Mouse (Mus musculus): ENCODE data around the gene Tmem100. TPM values are rescaled to one million over a fixed set of nuclear protein-coding genes. Genes with fewer than 3 reads are reported as not detected.
A peak's percentile ranks its signal among the peaks of the same experiment; 100 is the strongest.

Gene Tmem100
- 0.99 and 1.2 TPM in 2 replicates for polyA plus RNA-seq (2015; fragmentation: Nextera tagmentation; extraction: Ambion mirVana)

- DNase-seq (no peak), ATAC-seq (no peak)
- no peaks in the 10 kb centered on the region for H3K36me3 ChIP-seq (replicated peaks; ENCODE audit: insufficient read depth, low read length)
- TF ChIP-seq EP300 (IDR thresholded peaks at IDR 0.05; ENCODE audit: low read depth) = no peak
- no peak for TF ChIP-seq CTCF (IDR thresholded peaks at IDR 0.05; ENCODE audit: low read depth)
- no peak within 1 kb of the TSS for H3K9ac ChIP-seq (replicated peaks)
- H3K4me2 ChIP-seq (ENCODE audit: low read depth, low read length) = peak within 1 kb of the TSS; percentile 60
- WGBS (ENCODE audit: insufficient replicate concordance) = 33% methylated on average over 13 of the region's 13 CpGs
- H3K4me1 ChIP-seq (ENCODE audit: insufficient read depth) = peaks cover 9% of the 10 kb centered on the region
- no peak within 1 kb of the TSS for H3K27ac ChIP-seq (ENCODE audit: low read depth)
- H3K27me3 ChIP-seq (ENCODE audit: insufficient read depth, low read length) = peaks cover 14% of the 10 kb centered on the region
- peak within 1 kb of the TSS; percentile 32 for H3K4me3 ChIP-seq (ENCODE audit: low read depth, low read length)
- no peaks in the 10 kb centered on the region for H3K9me3 ChIP-seq (ENCODE audit: low read length)
Observed at GRCm38 (mm10) chr11:90029841-90030398, at the start of gene Tmem100. Gene Tmem100 (plus strand): TSS chr11:90030348.

DNA sequence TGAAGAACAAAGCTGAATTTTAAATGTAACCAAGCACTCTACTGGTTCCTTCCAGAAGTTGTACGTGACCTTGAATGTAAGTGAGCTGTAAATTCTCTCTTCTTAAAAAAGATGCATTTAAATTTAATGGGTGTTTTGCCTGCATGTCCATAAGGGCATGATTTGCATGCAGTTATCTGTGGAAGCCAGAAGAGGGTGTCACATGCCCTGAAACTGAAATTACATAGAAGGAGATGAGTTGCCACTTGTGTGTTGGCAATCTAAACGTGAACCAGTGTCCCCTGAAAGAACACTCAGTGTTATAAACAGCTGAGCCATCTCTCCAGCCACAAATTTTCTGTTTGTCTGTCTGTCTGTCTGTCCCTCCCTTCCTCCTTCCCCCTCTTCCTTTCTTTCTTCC lies 47.2 kb upstream of the Tmem100 start:
- ATAC-seq (no peak), DNase-seq (no peak)
- TF ChIP-seq CTCF (IDR thresholded peaks at IDR 0.05; ENCODE audit: low read depth) = 0 out of 2 replicates have a peak, but pooled peaks have one; percentile 10
- no peak for TF ChIP-seq EP300 (IDR thresholded peaks at IDR 0.05; ENCODE audit: low read depth)
- no peaks in the 10 kb centered on the region for H3K27me3 ChIP-seq (ENCODE audit: insufficient read depth, low read length)
- H3K4me2 ChIP-seq (ENCODE audit: low read depth, low read length) = no peak overlapping the region
- no peaks in the 10 kb centered on the region for H3K9me3 ChIP-seq (ENCODE audit: low read length)
- H3K27ac ChIP-seq (ENCODE audit: low read depth) = no peak overlapping the region
- peaks cover 5% of the 10 kb centered on the region; the same call in 1 of the 2 replicates for H3K36me3 ChIP-seq (replicated peaks; ENCODE audit: insufficient read depth, low read length)
- peaks cover 3% of the 10 kb centered on the region; the same call in 1 of the 2 replicates for H3K4me1 ChIP-seq (ENCODE audit: insufficient read depth)
- H3K4me3 ChIP-seq (ENCODE audit: low read depth, low read length) = no peak overlapping the region
- no peak overlapping the region for H3K9ac ChIP-seq (replicated peaks)
- 59% methylated on average over 2 of the region's 2 CpGs for WGBS (ENCODE audit: insufficient replicate concordance)

- no peak for ATAC-seq
- peaks cover 5% of the 10 kb centered on the region; the same call in 1 of the 2 replicates for H3K36me3 ChIP-seq (replicated peaks; ENCODE audit: insufficient read depth, low read length)
- H3K4me2 ChIP-seq (ENCODE audit: low read depth, low read length) = no peak overlapping the region
- H3K27me3 ChIP-seq (ENCODE audit: insufficient read depth, low read length) = no peaks in the 10 kb centered on the region
- H3K4me3 ChIP-seq (ENCODE audit: low read depth, low read length) = no peak overlapping the region
- peaks cover 3% of the 10 kb centered on the region; the same call in 1 of the 2 replicates for H3K4me1 ChIP-seq (ENCODE audit: insufficient read depth)
- TF ChIP-seq EP300 (IDR thresholded peaks at IDR 0.05; ENCODE audit: low read depth) (no peak), CTCF (IDR thresholded peaks at IDR 0.05; ENCODE audit: low read depth) (no peak)
- H3K27ac ChIP-seq (ENCODE audit: low read depth) = no peak overlapping the region
- H3K9me3 ChIP-seq (ENCODE audit: low read length) = no peaks in the 10 kb centered on the region
- DNase-seq = no peak
- H3K9ac ChIP-seq (replicated peaks) = no peak overlapping the region
- 88% methylated on average over 5 of the region's 5 CpGs for WGBS (ENCODE audit: insufficient replicate concordance)
Observed at GRCm38 (mm10) chr11:89984436-89984835, 45.7 kb upstream of the Tmem100 start.

- ATAC-seq (peak; percentile 43), DNase-seq (no peak)
- no peaks in the 10 kb centered on the region for H3K27me3 ChIP-seq (ENCODE audit: insufficient read depth, low read length)
Observed at GRCm38 (mm10) chr11:89985200-89986187, 44.7 kb upstream of the Tmem100 start.

DNA sequence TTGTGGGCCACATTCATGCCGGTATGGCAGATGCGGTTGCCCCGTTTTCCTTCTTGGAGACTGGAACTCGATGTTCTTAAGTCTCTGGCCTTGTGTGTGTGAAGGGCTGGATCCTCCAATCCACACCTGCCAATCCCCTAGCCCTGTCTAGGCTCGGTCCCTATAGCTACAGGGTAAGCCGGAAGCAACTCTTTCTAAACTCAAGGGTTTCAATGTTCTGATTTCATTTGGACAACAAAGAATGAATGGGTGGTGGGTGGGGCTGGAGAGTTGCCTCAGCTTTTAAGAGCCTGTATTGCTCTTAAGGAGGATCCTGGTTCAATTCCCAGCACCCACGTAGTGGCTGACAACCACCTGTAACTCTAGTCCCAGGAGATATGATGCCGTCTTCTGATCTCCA lies 43.6 kb upstream of the Tmem100 start:
- no peak overlapping the region for H3K4me3 ChIP-seq (ENCODE audit: low read depth, low read length)
- DNase-seq = no peak
- peaks cover 16% of the 10 kb centered on the region for H3K4me1 ChIP-seq (ENCODE audit: insufficient read depth)
- no peak overlapping the region for H3K9ac ChIP-seq (replicated peaks)
- H3K27me3 ChIP-seq (ENCODE audit: insufficient read depth, low read length) = no peaks in the 10 kb centered on the region
- ATAC-seq = no peak
- no peak overlapping the region for H3K27ac ChIP-seq (ENCODE audit: low read depth)
- H3K36me3 ChIP-seq (replicated peaks; ENCODE audit: insufficient read depth, low read length) = peaks cover 5% of the 10 kb centered on the region; the same call in 1 of the 2 replicates
- WGBS (ENCODE audit: insufficient replicate concordance) = 89% methylated on average over 8 of the region's 8 CpGs
- no peak overlapping the region for H3K4me2 ChIP-seq (ENCODE audit: low read depth, low read length)
- H3K9me3 ChIP-seq (ENCODE audit: low read length) = no peaks in the 10 kb centered on the region
- TF ChIP-seq EP300 (IDR thresholded peaks at IDR 0.05; ENCODE audit: low read depth) = no peak
- TF ChIP-seq CTCF (IDR thresholded peaks at IDR 0.05; ENCODE audit: low read depth) = no peak

More at GRCm38 (mm10) chr11:89985200-89986187, 44.7 kb upstream of the Tmem100 start:
- H3K36me3 ChIP-seq (replicated peaks; ENCODE audit: insufficient read depth, low read length) = peaks cover 5% of the 10 kb centered on the region; the same call in 1 of the 2 replicates
- no peak overlapping the region for H3K4me2 ChIP-seq (ENCODE audit: low read depth, low read length)
- H3K4me1 ChIP-seq (ENCODE audit: insufficient read depth) = peaks cover 7% of the 10 kb centered on the region
- H3K27ac ChIP-seq (ENCODE audit: low read depth) = 0 out of 2 replicates have a peak overlapping the region, but pooled peaks have one; percentile 16
- H3K9me3 ChIP-seq (ENCODE audit: low read length) = no peaks in the 10 kb centered on the region
- no peak for TF ChIP-seq EP300 (IDR thresholded peaks at IDR 0.05; ENCODE audit: low read depth)
- 62% methylated on average over 10 of the region's 10 CpGs for WGBS (ENCODE audit: insufficient replicate concordance)
- no peak overlapping the region for H3K9ac ChIP-seq (replicated peaks)
- no peak overlapping the region for H3K4me3 ChIP-seq (ENCODE audit: low read depth, low read length)

Measured in liver, postnatal 0 days (tissue).